Mouse (Mus musculus): ENCODE results near the gene Gm13695.
"Not testable (repeated sequence)": the region's sequence is repeated elsewhere in the genome, so short reads cannot be mapped to it uniquely, and the experiment has no call there.

Gm13695 gene

GRCm38 (mm10) chr2:83967013-83967412 is at the start of gene Gm13695:
Gene Gm13695 (plus strand): TSS chr2:83967313.
- POLR2A ChIA-PET, CTCF ChIA-PET: not testable (repeated sequence)

GRCm38 (mm10) chr2:83929478-83930088 is 37.5 kb upstream of the Gm13695 start:
- POLR2A ChIA-PET: interaction anchor here in 1 of 4 experiments (0.6 kb wide), 1 partner anchor 172 kb away, joined by 3 read pairs; no protein-coding TSS in a partner anchor
- CTCF ChIA-PET: no interaction called here

- ChIA-PET CTCF (no interaction called here), POLR2A (interaction anchor here in 1 of 4 experiments (1.4 kb wide), 1 partner anchor 297 kb away, joined by 3 read pairs; the partner anchor contains the start of gene Zc3h15)
These were observed 26.2 kb upstream of the Gm13695 start, which contains the start of gene Zswim2 for GRCm38 (mm10) chr2:83940931-83941361. Gene Zswim2 (minus strand): TSS chr2:83941228.

- ChIA-PET POLR2A (interaction anchor here in 1 of 4 experiments (1.4 kb wide), 1 partner anchor 297 kb away, joined by 3 read pairs; the partner anchor contains the start of gene Zc3h15), CTCF (interaction anchor here in 1 of 4 experiments (0.7 kb wide), 1 partner anchor 456 kb away, joined by 8 read pairs; no protein-coding TSS in a partner anchor)
These were observed 25.7 kb upstream of the Gm13695 start for GRCm38 (mm10) chr2:83941378-83941777.

- ChIA-PET POLR2A (interaction anchor here in 1 of 4 experiments (1.4 kb wide), 1 partner anchor 298 kb away, joined by 3 read pairs; the partner anchor contains the start of gene Zc3h15), CTCF (interaction anchor here in 1 of 4 experiments (0.7 kb wide), 1 partner anchor 456 kb away, joined by 8 read pairs; no protein-coding TSS in a partner anchor)
These were observed 25.3 kb upstream of the Gm13695 start for GRCm38 (mm10) chr2:83941792-83942191.

- POLR2A ChIA-PET: not testable (repeated sequence)
These were observed 11.7 kb upstream of the Gm13695 start, which contains the start of gene Gm13698 for GRCm38 (mm10) chr2:83955393-83955792. Gene Gm13698 (plus strand): TSS chr2:83955693.

GRCm38 (mm10) chr2:83961203-83961602 is 5.9 kb upstream of the Gm13695 start, which contains the start of gene Gm13693:
Gene Gm13693 (plus strand): TSS chr2:83961503.
- POLR2A ChIA-PET, CTCF ChIA-PET: not testable (repeated sequence)

More at GRCm38 (mm10) chr2:83955393-83955792, 11.7 kb upstream of the Gm13695 start, which contains the start of gene Gm13698:
- CTCF ChIA-PET: not testable (repeated sequence)

GRCm38 (mm10) chr2:83972823-83973222 is 5.7 kb downstream of the Gm13695 start, which contains the start of gene Gm13696:
Gene Gm13696 (plus strand): TSS chr2:83973123.
- POLR2A ChIA-PET, CTCF ChIA-PET: not testable (repeated sequence)

- POLR2A ChIA-PET, CTCF ChIA-PET: not testable (repeated sequence)
These were observed 11.5 kb downstream of the Gm13695 start, which contains the start of gene Gm13694 for GRCm38 (mm10) chr2:83978633-83979032. Gene Gm13694 (plus strand): TSS chr2:83978933.

- POLR2A ChIA-PET, CTCF ChIA-PET: not testable (repeated sequence)
These were observed 17.3 kb downstream of the Gm13695 start, which contains the start of gene Gm13697 for GRCm38 (mm10) chr2:83984443-83984842. Gene Gm13697 (plus strand): TSS chr2:83984743.

- CTCF ChIA-PET, POLR2A ChIA-PET: not testable (repeated sequence)
These were observed 23.1 kb downstream of the Gm13695 start, which contains the start of gene Gm13691 for GRCm38 (mm10) chr2:83990253-83990652. Gene Gm13691 (plus strand): TSS chr2:83990553.

- POLR2A ChIA-PET: not testable (repeated sequence)
- CTCF ChIA-PET: interaction anchor here in 1 of 4 experiments (0.6 kb wide), 1 partner anchor 829 kb away, joined by 7 read pairs; no protein-coding TSS in a partner anchor
These were observed 26.6 kb downstream of the Gm13695 start for GRCm38 (mm10) chr2:83993639-83994255.

- CTCF ChIA-PET: interaction anchor here in 2 of 4 experiments (0.6 kb wide), 2 partner anchors 324 to 829 kb away, joined by 3 to 7 read pairs; no protein-coding TSS in a partner anchor
- POLR2A ChIA-PET: interaction anchor here in 1 of 4 experiments (0.6 kb wide), 1 partner anchor 634 kb away, joined by 7 read pairs; no protein-coding TSS in a partner anchor
These were observed 27.4 kb downstream of the Gm13695 start for GRCm38 (mm10) chr2:83994526-83994925.

GRCm38 (mm10) chr2:84008913-84009312 is 41.8 kb downstream of the Gm13695 start:
- POLR2A ChIA-PET: no interaction called here
- CTCF ChIA-PET: no interaction called here

GRCm38 (mm10) chr2:84009818-84010217 is 42.7 kb downstream of the Gm13695 start:
- CTCF ChIA-PET: no interaction called here
- POLR2A ChIA-PET: no interaction called here

GRCm38 (mm10) chr2:84014572-84014971 is 47.5 kb downstream of the Gm13695 start:
- CTCF ChIA-PET: no interaction called here
- POLR2A ChIA-PET: no interaction called here

GRCm38 (mm10) chr2:84016291-84016690 is 49.2 kb downstream of the Gm13695 start:
- POLR2A ChIA-PET, CTCF ChIA-PET: not testable (repeated sequence)

- POLR2A ChIA-PET: no interaction called here
- CTCF ChIA-PET: interaction anchor here in 1 of 4 experiments (0.9 kb wide), 1 partner anchor 203 kb away, joined by 3 read pairs; no protein-coding TSS in a partner anchor
These were observed 51.2 kb downstream of the Gm13695 start for GRCm38 (mm10) chr2:84018330-84018729.

All from embryonic stem cell, embryonic (primary cell).